Mouse (Mus musculus) heart, postnatal 36 days (tissue): ENCODE measurements at regions not wholly inside any gene's neighbourhood (a gene's known extent, or its start where the extent isn't known, plus 50 kb on each side); places are given as distances from the start of the nearest gene placed in this dataset.

ENCODE experiments used
- DNase-seq, 2 experiments: peaks; one replicate each; pipeline ENCODE4 v3.0.0; 2021 to 2022
- intact Hi-C: fragments of 180-260 bp; cut with DNase I; formaldehyde crosslinking; loops from one replicate; pipeline ENCODE4 v1.15.1; 2025

DNA sequence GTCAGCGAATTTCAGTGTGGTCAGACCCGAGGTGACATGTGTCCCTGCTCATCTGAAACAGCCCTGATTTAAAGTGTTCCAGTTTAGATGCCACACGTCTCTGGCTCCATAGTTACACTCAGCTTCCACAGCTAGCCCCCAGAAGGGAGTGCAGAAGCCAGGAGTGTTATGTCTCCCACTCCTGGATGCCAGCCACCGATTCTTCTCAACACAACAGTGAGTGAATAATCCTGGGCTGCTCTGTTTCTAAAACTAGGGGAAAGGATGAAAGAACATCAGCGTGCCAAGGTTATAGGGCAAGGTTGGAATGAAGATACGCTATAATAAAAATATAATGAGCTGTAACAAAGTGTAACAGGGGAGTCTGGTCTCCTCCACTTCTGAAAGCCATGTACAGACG lies 51.5 kb upstream of the Stmnd1 start:
- no peak for DNase-seq
- intact Hi-C loops, result no loop called here

DNA sequence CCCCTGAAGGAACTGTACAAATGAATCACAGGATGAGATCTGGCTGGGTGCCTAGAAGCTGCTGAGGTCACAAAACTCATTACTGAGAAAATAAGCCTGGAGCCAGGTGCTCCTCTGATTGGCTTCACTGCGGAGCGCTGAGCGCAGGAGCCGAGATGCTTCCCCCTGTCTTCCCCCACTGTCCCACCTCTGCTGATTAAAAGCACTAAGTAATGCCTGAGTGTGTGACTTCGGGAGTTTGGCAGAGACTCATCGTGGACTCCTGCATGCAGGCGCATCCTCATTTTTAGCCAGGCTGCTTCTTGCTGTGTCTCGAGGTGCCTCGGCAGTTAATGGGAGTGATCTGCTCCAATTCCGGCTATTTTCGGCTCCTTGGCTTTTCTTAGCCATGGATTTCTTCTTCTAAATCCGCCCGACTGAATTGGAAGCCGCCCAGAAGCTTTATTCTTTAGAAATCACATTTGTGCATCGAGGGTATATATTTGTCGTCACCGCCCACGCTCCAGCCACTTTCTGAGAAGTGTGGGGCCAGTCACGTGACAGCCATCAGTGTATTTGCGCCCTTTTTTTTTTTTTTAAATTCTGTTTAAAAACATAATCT lies 55.3 kb upstream of the Stmnd1 start:
- intact Hi-C loops, result no loop called here
- DNase-seq, result peak; percentile 31 to 35

DNA sequence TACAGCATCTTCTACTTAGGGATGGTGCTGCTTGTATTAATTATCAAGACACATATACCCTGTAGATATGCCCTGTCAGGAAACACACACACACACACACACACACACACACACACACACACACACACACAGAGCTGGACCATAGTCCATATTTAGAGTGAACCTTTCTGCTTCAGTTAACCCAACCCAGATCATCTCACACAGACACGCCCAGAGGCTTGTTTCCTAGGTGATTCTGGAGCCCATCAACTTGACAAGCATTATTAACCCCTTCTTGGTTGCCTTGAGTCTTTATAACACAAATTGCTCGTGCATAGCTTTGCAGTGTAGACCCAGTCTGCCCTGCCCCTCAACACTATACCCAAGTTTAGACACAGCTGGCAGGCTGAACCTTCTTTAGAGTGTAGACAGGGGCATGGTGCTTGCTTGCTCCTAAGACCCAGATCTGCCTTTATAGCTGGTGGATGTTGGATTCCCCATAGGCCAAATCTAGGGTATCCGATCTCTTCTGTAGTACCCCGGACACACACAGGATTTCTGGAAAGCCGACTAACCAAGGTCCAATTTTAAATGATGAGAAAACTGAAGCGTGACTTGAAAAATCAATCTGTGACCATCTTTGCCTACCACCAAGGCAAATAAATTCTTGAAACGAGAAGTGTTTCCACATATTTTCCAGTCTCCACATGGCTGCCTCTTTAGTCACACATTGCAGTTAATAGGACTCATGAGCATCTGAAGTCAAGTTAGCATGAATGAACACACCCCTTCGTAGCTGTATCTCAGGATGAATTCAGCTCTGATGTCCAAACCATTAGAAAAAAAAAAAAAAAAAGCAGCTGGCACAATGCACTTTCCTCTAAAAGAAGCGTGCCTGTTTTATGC lies 56.3 kb upstream of the Stmnd1 start:
- intact Hi-C loops, result no loop called here

DNA sequence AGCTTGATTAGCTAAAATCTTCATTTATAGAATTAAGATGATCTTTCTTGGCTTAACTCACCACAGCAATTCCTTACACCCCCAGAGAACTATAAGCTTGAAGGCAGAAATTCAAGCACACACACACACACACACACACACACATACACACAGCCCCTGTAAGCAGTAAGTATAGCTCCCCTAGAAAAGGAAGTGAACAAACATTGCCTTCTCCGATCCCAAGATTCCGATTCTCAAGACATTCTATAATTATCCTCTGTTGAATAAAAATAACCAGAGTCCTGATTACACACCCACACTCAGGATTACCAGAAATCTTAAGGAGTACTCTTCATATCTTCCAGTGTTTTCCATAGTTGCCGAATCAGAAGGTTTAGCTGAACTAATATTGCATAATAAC lies 70.0 kb upstream of the Stmnd1 start:
- DNase-seq, result no peak
- intact Hi-C loops, result no loop called here

More for the DNA sequence above, 56.3 kb upstream of the Stmnd1 start:
- DNase-seq, result no peak

DNA sequence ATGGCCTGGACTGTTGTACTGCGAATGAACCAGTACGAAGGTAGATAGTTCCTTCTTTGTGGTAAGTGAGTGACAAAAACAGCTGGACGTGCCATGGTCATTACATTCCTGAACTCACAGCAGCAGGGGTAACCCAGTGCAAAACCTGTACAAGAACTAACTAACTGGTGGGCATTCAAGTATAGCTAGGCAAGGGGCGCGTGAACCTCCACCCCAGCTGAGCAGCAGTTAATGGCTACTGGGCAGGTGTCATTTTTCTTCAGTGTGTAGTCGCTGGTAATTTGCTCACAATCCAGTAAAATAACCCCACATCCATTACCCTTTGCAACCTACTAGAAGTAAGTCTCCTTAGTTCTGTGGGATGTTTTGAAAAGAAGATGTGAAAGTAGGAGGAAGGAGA lies 70.9 kb upstream of the Stmnd1 start:
- intact Hi-C loops, result no loop called here
- DNase-seq, result no peak

DNA sequence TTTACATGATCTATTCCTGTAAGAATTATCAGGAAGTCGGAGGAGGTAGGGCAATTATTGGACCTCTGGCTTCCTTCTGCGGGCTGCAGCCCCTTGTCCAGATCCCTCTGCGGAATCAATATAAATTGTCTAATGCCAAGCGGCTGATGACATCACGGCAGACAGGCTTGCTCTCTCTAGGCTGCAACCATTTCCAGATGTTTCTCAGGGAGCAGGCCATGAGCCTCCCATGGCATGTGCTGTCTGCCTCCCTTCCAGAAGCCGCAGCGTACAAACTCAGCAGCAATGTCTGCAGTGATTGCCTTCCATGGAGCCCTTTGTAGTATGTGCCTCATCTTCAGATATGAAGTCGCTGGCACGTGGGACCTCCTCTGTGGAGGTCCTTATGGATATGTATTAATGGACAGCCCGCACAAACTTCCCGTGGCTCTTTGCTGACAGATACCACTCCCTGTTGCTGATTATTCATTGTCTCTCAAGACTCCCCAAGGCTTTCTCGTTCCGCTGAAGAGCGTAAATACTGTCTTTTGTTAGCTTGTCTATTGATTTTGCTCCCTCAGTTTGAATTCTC lies 72.4 kb upstream of the Stmnd1 start:
- intact Hi-C loops, result no loop called here
- no peak for DNase-seq

DNA sequence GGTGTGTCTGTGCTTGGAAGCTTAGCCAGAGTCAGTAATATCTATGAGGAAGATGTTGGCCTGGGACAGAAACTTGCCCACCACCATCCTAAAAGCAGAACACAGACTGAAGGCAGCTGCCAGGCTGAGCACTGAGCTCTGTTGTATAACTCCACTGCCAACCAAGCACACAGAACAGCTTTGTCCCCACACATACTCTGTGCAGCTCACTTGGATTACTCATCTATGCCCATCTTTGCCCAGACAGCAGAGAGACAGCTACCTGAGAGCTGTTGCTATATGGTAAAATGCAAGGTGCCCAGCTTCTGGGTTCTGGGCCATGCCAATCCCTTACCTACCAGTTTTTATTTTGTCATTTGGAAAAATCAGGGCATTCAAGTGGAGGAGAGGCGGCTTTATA lies 80.4 kb upstream of the Stmnd1 start:
- intact Hi-C loops, result no loop called here
- no peak for DNase-seq

DNA sequence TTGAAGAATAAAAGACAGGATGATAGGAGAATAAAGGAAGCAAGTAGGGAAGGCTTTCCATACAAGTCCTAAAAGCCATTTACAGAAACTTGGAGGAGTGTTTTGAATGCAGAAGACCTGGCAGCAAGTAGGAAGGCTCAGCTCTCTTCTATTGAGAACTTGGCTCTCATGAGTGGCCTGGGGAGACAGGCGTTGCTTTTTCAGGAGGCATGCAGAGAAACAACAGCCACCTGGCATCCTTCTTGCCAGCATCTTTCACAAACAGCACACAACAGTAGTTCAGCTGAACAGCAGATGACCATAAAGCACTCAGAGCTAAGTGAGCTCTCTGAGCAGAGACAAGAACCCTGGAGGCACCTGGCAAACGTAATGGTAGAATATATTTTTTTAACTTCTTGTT lies 83.8 kb upstream of the Stmnd1 start:
- DNase-seq, result no peak
- intact Hi-C loops, result loop anchor here (2.0 kb wide), 1 partner anchor 67 kb away; no protein-coding TSS in a partner anchor

DNA sequence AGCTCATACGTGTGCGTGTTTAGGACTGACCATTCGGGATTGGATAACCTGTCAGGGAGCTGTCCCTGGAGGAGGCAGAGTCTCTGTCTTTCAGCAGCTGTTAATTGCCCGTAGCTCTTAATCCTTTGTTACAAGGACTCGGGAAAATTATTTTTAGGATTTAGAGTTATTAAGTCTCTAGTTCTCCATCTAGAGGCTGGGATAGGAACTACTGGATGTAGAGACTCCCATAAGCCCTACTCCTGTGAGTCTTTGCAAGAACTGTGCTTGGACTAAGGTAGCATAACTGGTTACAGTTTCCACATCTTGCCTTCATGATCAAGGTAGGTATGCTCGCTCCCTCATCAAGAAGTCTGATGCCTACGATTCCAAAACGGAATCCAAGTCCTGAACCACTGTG lies 90.7 kb upstream of the Stmnd1 start:
- peak in 1 of 2 experiments; percentile 19 for DNase-seq
- intact Hi-C loops, result no loop called here

DNA sequence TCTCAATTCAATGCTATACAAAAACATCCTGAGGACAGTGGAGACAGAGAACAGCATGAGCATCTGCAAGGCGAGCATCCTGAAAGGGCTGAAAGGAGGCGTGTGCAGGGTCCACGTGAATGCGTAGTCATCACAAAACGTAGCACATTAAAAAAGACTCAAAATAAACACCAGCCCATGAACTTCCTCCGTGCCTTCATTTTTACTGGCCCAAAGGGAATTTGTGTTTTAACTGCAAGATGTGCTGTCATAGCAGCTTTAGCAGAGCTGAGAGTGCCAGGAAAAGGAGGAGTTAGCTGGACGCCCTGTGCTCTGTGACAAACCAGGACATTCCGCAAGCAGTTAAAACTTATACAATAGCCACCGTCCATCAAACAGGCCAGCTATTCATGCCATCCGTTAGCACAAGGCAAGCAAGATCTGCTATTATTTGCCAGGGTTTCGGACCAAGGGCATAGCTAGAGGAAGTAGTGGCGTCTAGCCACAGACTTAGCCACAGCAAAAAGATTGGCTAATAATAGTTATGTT lies 92.9 kb upstream of the Stmnd1 start:
- DNase-seq, result peak in 1 of 2 experiments; percentile 31
- intact Hi-C loops, result no loop called here

DNA sequence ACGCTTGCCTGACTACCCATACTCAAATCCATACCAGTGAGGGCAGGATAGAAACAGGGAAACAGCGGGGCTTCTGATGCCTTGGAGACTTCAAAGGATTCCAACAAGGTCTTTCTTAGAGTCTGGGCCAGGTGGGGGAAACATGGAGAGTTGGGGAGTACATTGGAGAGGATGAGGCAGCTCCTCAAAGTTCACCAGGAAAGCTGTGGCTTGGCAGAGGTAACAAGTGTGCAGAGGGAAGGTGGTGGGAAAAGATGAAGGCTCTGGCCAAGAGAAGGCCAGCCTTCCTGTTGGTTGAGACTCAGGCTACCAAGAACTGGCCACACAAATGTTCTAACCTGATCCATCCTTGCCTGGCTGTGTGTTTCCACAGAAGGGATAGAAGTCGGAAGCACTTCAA lies 93.6 kb upstream of the Stmnd1 start:
- no peak for DNase-seq
- intact Hi-C loops, result no loop called here

DNA sequence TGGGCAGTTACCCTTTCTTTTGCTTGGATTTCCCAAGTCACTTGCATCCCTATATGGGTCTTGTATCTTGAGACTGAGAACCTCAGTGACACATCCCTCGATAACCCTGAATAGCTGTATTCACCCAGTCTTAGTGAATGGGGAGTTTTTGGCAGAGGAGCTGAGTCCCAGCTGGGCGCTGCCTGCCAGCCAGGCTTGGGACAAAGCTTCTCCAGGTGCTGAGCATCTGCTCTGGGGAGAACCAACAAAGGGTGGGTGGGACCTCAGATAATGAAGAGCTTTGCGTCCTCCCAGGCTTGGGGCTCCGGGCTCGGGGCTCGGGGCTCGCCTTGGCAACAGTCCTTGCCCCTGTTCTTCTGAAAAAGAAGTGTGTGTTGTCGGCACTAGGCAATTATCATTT lies 100.4 kb upstream of the Stmnd1 start:
- DNase-seq, result no peak
- intact Hi-C loops, result no loop called here

DNA sequence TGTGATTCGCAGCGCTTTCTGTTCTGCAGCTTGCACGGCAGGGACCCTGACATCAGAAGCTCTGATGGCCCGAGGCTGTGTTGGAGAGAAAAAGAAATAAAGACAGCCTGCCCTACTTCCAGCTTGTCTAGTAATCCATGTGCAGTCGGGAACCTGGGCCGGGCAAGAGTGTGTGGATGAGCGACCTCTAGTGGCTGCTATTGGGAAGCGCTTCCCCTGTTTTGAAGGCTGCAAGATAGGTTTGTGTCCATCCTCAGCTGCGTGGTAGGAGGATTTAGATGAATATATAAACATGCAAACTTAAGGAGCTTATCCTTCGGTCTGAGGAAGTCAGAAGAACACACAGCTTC lies 111.5 kb upstream of the Stmnd1 start:
- intact Hi-C loops, result loop anchor here (2.0 to 10.0 kb wide), 8 partner anchors 95 to 623 kb away; partner anchors contain the start of gene Atxn1
- peak; percentile 72 for DNase-seq

DNA sequence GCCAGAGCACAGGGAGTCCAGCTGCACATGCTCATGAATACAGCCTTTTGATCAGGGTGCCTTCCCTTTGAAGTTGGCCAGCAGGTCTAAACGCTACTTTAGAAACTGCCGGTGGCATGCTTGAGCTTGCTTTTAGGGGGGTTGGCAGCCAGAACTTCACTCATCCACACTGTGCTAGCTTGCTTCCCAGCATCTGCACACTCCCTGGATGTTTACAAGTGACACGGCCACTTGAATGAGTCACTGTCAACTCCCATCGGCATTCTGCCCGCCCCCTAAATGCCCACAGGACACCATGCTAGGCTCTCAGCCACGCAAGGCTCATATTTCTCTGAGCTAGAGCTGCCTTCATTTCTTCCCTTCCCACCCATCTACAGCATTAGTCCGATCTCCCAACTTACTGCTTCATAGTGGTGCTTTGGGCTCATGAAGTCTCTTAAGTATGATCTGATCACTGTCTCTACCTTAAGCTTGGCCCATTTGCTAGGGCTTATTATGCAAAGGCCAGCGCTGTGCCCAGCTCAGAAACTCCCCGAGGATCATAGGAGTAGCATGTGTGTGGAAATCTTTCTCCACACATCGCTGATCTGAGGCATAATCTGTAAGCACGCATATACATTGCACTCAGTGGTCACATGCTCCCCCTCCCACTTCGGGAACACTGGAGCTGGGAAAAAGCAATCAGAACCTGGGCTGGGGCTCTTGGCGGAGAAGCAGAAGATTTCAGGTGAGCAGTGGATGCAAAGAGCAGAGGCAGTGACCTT lies 112.1 kb upstream of the Stmnd1 start:
- DNase-seq, result peak in 1 of 2 experiments; percentile 14
- intact Hi-C loops, result loop anchor here (2.0 to 10.0 kb wide), 8 partner anchors 95 to 623 kb away; partner anchors contain the start of gene Atxn1

DNA sequence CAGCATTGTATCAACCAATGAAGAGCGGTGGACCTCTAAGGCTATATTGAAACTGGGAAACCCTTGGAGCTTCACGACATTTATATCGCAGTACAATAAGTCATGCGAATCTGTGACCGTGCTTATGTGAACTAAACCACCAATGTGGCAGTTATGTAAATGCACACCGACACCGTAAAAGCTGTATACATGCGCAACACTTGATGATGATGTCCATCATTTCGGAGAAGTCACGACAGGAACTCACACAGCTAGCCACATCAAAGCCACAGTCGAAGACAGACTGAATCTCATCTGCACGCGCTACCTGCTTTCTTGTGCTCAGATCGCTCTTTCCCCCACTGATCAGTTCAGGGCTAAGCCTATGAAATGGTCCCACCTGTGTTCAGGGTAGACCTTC lies 114.2 kb upstream of the Stmnd1 start:
- intact Hi-C loops, result no loop called here
- DNase-seq, result no peak

DNA sequence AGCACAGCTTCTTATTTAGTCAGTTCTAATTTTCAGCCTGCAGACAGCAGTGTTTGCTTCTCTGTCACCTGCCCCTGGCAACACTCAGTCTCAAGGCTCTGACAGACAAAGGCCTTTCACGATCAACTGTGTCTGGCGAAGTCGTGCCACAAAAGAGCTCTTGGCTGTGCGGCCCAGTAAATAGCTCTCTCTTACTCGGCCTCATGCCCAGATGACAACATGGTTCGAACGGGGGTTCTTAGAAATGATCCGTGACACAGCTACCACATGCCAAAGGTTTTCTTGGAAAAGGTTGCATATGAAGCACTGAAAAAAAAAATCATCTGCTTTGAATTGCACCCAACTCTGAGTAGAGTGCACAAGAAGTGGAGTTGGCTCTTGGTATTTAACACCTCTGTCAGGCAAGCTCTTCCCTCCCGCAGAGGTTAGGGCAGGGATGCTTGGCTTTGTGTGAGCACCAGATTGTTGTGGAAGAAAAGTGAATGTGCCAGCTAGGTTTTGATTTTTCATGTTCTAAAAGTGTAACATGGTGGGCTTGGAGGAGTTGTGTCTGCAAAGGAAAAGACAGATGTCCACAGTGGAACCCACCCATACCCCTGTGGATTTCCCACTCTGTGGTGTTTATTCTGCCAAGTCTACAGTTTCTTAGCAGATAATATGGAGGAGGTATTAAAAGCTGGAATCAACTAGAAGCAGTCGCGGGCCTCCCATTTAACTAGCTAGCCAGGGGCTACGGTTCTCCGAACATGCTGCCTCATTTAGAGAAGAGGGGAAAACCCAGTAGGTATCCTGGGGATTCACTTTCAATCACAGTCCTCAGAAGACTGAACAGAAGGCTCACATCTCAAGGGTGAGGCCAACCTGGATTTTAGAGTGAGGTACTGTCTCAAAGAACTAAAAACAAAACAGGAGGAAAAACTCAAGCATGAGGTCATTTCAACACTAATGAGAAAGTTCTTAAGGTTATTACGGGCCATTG lies 120.0 kb upstream of the Stmnd1 start:
- DNase-seq, result no peak
- intact Hi-C loops, result no loop called here

DNA sequence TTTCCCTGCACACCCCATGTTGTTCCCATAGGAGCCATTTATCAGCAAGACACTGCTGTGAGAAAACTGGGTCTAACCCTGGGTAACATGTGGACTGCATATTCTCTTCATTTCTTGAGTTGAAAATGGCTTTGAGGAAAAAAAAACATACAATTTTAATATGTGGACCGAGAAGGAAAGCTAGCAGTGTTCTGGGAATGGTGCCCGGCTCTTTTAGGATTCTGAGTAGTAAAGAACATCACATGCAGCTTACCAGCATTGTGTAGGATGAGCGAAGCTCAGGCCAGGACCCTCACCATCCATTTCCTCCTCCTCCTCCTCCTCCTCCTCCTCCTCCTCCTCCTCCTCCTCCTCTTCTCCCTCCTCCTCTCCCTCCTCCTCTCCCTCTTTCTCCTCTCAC lies 133.5 kb upstream of the Stmnd1 start:
- intact Hi-C loops, result no loop called here
- DNase-seq, result no peak

DNA sequence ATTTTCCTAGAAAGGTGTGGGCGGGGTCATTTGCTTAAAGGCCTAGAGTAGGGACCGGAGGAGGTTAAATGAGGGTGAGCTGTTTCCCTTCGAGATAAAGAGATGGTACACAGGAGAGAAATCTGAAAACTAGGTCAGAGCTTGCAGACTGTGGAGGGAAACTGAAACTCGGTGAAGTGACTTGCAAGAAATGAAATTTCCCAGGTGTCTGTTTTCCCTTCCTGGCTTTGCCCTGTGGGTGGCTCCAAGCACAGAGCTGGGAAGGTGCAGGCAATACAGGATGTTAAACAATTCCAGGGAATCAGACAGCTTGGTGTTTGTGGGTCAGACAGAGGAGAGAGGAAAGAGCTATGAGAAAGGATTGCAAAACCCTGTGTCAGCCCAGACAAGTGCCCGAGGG lies 134.3 kb upstream of the Stmnd1 start:
- no peak for DNase-seq
- intact Hi-C loops, result no loop called here

DNA sequence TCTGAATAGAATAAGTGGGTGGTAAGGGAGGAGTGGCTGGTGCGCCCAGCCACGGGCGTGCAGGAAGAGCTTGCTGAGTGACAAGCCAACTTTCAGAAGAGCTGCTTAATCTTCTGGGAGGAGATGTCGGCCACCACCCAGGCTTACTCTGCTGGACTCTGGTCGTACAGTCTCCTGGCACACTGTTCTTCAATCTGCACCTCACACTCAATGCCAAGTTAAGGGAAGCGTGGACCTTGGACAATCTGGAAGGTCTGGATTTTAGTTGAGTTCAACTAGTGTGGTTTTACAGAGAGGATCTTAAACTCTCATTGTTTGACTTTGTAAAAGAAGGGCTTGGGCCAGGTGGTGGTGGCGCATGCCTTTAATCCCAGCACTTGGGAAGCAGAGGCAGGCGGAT lies 138.1 kb upstream of the Stmnd1 start:
- no peak for DNase-seq
- intact Hi-C loops, result no loop called here
